Mouse (Mus musculus) gastrocnemius, adult 8-10 months (tissue): ENCODE measurements around the gene Sult1c2. TPM values are rescaled to one million over a fixed set of nuclear protein-coding genes. Genes with fewer than 3 reads are reported as not detected.
"Not testable (repeated sequence)": the region's sequence is repeated elsewhere in the genome, so short reads cannot be mapped to it uniquely, and the experiment has no call there.

Experiments used
- DNase-seq, 2 experiments: peaks; one replicate each; pipeline ENCODE4 v3.0.0; 2022; ENCODE audit warnings: low spot score in 2 of 2
- total RNA-seq, 4 experiments: library from RNA; stranded (reverse); gene quantifications; 2 replicates each; pipeline ENCODE4 v1.2.4; 2022

Gene Sult1c2
- total RNA-seq, result not detected

GRCm38 (mm10) chr17:53846206-53846605, at the start of gene Sult1c2:
Gene Sult1c2, minus strand, starts transcription at chr17:53846339.
- DNase-seq, result no peak

GRCm38 (mm10) chr17:53879006-53879675, 33.0 kb upstream of the Sult1c2 start:
- not testable (repeated sequence) for DNase-seq

DNA sequence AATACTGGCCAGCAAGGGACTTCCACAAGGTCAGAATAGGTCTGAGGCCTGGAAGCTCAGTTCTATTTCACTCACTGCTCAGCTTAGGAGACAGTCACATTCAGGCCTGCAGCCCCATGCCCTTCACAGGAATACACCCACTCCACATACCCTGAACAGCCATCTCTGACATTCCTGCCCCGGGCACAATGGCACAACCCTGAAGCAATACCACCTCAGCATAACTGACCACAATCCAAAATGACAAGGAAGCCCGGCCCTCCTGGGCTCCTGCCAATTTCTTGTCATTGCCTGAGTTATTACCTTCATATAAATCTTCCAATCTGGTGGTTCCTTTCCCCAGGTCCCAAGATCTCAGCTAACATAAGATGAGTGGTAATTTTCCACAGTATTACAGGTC, 28.3 kb upstream of the Sult1c2 start:
- no peak for DNase-seq

DNA sequence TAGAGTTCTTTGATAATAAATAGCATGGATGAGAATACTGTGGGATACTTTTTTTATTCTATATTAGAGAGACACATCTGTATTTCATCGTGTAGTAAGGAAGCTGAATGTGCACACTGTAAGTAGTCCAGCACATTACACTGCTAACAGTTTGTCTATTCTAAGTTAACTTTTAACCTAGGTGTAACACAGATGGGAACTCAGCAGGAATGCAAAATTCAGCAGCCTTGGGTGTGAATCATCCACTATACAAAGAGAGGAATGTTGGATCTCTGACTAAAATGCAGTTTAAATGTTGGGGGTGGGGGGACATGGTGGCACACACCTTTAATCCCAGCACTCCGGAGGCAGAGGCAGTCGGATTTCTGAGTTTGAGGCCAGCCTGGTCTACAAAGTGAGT, 26.1 kb upstream of the Sult1c2 start:
- no peak for DNase-seq

DNA sequence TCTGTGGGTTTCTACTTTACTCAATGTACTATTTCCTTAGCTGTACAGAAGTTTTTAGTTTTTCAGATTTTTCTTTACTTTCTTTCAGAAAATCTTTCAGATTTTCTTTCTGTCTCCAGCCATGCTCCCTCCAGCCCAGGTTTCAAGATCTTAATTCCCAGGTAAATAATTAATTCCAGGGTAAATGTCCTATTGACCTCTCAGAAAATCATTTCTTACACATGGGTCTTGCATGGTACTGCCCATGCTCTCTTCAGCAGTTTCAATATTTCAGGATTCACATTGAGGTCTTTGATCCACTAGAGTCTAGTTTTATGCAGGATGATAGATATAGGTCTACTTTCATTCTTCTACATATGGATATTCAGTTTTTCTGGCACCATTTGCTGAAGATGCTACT, 23.8 kb upstream of the Sult1c2 start:
- no peak for DNase-seq

GRCm38 (mm10) chr17:53865260-53865955, 19.3 kb upstream of the Sult1c2 start:
- no peak for DNase-seq

DNA sequence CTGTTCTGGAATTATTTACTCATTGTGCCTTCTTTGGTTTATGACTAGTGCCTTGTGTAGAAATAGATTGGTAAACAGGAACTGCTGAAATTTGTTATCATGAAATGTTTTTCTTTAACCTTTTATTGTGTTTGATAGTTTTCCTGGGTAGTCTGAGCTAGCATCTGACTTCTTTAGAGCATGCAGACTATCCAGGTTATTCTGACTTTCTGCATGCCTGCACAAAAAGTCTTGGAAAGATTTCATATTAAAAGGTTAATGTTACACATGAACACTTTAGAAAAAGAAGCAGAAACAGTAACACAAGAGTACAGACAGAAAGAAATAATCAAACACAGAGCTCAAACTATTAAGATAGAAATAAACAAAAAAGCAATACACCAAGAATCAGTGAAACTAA, 14.4 kb upstream of the Sult1c2 start:
- DNase-seq, result no peak

- DNase-seq, result no peak
Measured at GRCm38 (mm10) chr17:53854992-53855391, 8.9 kb upstream of the Sult1c2 start.

- no peak for DNase-seq
Measured at GRCm38 (mm10) chr17:53845796-53846195, 343 bp downstream of the Sult1c2 start.

GRCm38 (mm10) chr17:53833366-53833765, 12.8 kb downstream of the Sult1c2 start:
- DNase-seq, result no peak

- not testable (repeated sequence) for DNase-seq
Measured at GRCm38 (mm10) chr17:53803974-53804373, 42.2 kb downstream of the Sult1c2 start.

- no peak for DNase-seq
Measured at GRCm38 (mm10) chr17:53783381-53783780, 62.8 kb downstream of the Sult1c2 start.

Other genes with a start within 250 kb of the Sult1c2 start
- gene Sgo1, start 157.0 kb downstream of the Sult1c2 start, total RNA-seq, result not detected
- not detected for gene Sult1c1, start 144.3 kb upstream of the Sult1c2 start, total RNA-seq